8 mouse cellular contexts compared by ENCODE assay signal in the genomic region with DNA sequence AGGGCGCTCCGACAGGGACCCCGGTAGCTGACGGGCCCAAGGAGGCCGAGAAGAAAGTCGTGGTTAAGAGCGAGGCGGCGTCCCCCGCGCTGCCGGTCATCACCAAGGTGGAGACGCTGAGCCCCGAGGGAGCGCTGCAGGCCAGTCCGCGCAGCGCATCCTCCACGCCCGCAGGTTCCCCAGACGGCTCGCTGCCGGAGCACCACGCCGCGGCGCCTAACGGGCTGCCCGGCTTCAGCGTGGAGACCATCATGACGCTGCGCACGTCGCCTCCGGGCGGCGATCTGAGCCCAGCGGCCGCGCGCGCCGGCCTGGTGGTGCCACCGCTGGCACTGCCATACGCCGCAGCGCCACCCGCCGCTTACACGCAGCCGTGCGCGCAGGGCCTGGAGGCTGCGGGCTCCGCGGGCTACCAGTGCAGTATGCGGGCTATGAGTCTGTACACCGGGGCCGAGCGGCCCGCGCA. TPM values are rescaled to one million over a fixed set of nuclear protein-coding genes. Genes with fewer than 3 reads are reported as not detected.
DNase-seq lines count a peak whose midpoint lies in the region; ATAC-seq and TF ChIP-seq lines count a peak whose summit lies in the region.

No protein-coding gene starts in this region.

- no peaks in the 10 kb centered on the region for H3K79me2 ChIP-seq in heart, adult 2 months (replicated peaks; ENCODE audit: control insufficient read depth, insufficient read depth, low read length)
- H3K79me2 ChIP-seq in MEL (ENCODE audit: control insufficient read depth, insufficient read depth, low read length, poor library complexity): peaks cover 57% of the 10 kb centered on the region

- intact Hi-C loops in heart, adult 2 months (cut with DNase I): no loop called here

- no peaks in the 10 kb centered on the region for H3K36me3 ChIP-seq in heart, adult 2 months (ENCODE audit: control insufficient read depth, insufficient read depth, low read length)
- peaks cover 0 to 6% of the 10 kb centered on the region in 2 experiments; a peak in 3 of 4 replicates for H3K36me3 ChIP-seq in MEL (ENCODE audit: control insufficient read depth in 1 of 2, insufficient read depth in 2 of 2, low read length in 2 of 2)
- no peaks in the 10 kb centered on the region for H3K36me3 ChIP-seq in midbrain, embryonic 11.5 days (ENCODE audit: control insufficient read depth, insufficient read depth, low read length)

- peak in 1 of 2 experiments; percentile 55 for DNase-seq in heart, adult 2 months
- no peak for DNase-seq in heart, adult 9 months (ENCODE audit: low spot score in 2 of 2)
- DNase-seq in MEL (ENCODE audit: low read depth, low spot score): peak; percentile 48
- DNase-seq in heart, postnatal 4 days: peak; percentile 38
- DNase-seq in midbrain, embryonic 11.5 days (ENCODE audit: low spot score, missing footprints): peak; percentile 94
- DNase-seq in urinary bladder, postnatal 36 days (ENCODE audit: low spot score in 2 of 2): no peak
- no peak for DNase-seq in spleen, postnatal 10 days (ENCODE audit: low spot score in 2 of 2)
- no peak for DNase-seq in thymus, postnatal 25 days

- TF ChIP-seq POLR2A in heart, adult 2 months (IDR thresholded peaks at IDR 0.05; ENCODE audit: insufficient read depth, low read depth, low read length): no peak
- no peak for TF ChIP-seq POLR2A in MEL (IDR thresholded peaks at IDR 0.05; ENCODE audit: control insufficient read depth in 1 of 2, insufficient read depth in 1 of 2, low read depth in 1 of 2, low read length in 2 of 2, poor library complexity in 1 of 2)

- no peaks in the 10 kb centered on the region for H3K9me3 ChIP-seq in MEL (replicated peaks; ENCODE audit: insufficient read depth, low read length)
- no peaks in the 10 kb centered on the region; the same call in 1 of the 2 replicates for H3K9me3 ChIP-seq in midbrain, embryonic 11.5 days (ENCODE audit: control insufficient read depth, low read length)

- peak overlapping the region; percentile 77 for H3K4me3 ChIP-seq in heart, adult 2 months
- H3K4me3 ChIP-seq in MEL (ENCODE audit: control insufficient read depth in 1 of 2, insufficient read depth in 1 of 2, low read depth in 2 of 2, low read length in 2 of 2): peak overlapping the region; percentile 61 to 63
- H3K4me3 ChIP-seq in midbrain, embryonic 11.5 days (ENCODE audit: low read depth, low read length): peak overlapping the region; percentile 37

- peaks cover 20% of the 10 kb centered on the region for H3K27me3 ChIP-seq in heart, adult 2 months (ENCODE audit: control insufficient read depth, insufficient read depth, low read length)
- H3K27me3 ChIP-seq in MEL (ENCODE audit: control insufficient read depth in 1 of 2, insufficient read depth in 2 of 2, low read length in 2 of 2): no peaks in the 10 kb centered on the region
- peaks cover 92% of the 10 kb centered on the region for H3K27me3 ChIP-seq in midbrain, embryonic 11.5 days (ENCODE audit: control insufficient read depth, insufficient read depth, low read length)

- 1% methylated on average over 49 of the region's 62 CpGs for WGBS in heart, adult 2 months
- under 1% methylated on average over 56 of the region's 62 CpGs for WGBS in midbrain, embryonic 11.5 days

- H3K4me2 ChIP-seq in midbrain, embryonic 11.5 days: peak overlapping the region; percentile 9; the same call in 1 of the 2 replicates

- H3K4me1 ChIP-seq in heart, adult 2 months (ENCODE audit: control insufficient read depth, insufficient read depth, low read length): no peaks in the 10 kb centered on the region; the same call in 1 of the 2 replicates
- H3K4me1 ChIP-seq in MEL (ENCODE audit: control insufficient read depth in 1 of 2, insufficient read depth in 2 of 2, low read length in 2 of 2): peaks cover 0 to 12% of the 10 kb centered on the region in 2 experiments; a peak in 3 of 4 replicates
- peaks cover 14% of the 10 kb centered on the region for H3K4me1 ChIP-seq in midbrain, embryonic 11.5 days (ENCODE audit: control insufficient read depth, insufficient read depth, low read length)

- TF ChIP-seq CTCF in heart, adult 2 months (IDR thresholded peaks at IDR 0.05): peak; percentile 29
- 0 out of 6 replicates have a peak, but pooled peaks of 1 of the 3 experiments have one; percentile 2 for TF ChIP-seq CTCF in MEL (IDR thresholded peaks at IDR 0.05 in 2 of 3, conservative IDR thresholded peaks at IDR 0.05 in 1 of 3; ENCODE audit: control insufficient read depth in 1 of 3, insufficient read depth in 1 of 3, low read depth in 2 of 3, low read length in 3 of 3, poor library complexity in 1 of 3, severe bottlenecking in 1 of 3)

- no peak for TF ChIP-seq EP300 in heart, adult 2 months (IDR thresholded peaks at IDR 0.05; ENCODE audit: insufficient read depth, low read depth, low read length)
- no peak for TF ChIP-seq EP300 in MEL (IDR thresholded peaks at IDR 0.05; ENCODE audit: low read depth in 1 of 2, low read length in 2 of 2)

- no peak for ATAC-seq in midbrain, embryonic 11.5 days (ENCODE audit: low FRiP score)

- H3K27ac ChIP-seq in heart, adult 2 months: peak overlapping the region; percentile 83
- peak overlapping the region; percentile 30 for H3K27ac ChIP-seq in MEL (ENCODE audit: control insufficient read depth, low read depth, low read length)
- H3K27ac ChIP-seq in midbrain, embryonic 11.5 days (ENCODE audit: low read depth, low read length): no peak overlapping the region

- H3K9ac ChIP-seq in heart, adult 2 months (ENCODE audit: low read depth, low read length): peak overlapping the region; percentile 83
- peak overlapping the region; percentile 64 for H3K9ac ChIP-seq in MEL (ENCODE audit: control insufficient read depth, low read depth, low read length, poor library complexity, severe bottlenecking)
- no peak overlapping the region for H3K9ac ChIP-seq in midbrain, embryonic 11.5 days (ENCODE audit: low read length)

- TF ChIP-seq RAD21 in MEL (IDR thresholded peaks at IDR 0.05; ENCODE audit: low read depth, low read length): no peak

TF ChIP-seq in MEL, 35 proteins besides CTCF, POLR2A, EP300 and RAD21:
- TF ChIP-seq POLR2AphosphoS5 (IDR thresholded peaks at IDR 0.05; ENCODE audit: borderline replicate concordance, low read depth, low read length) (no peak), ZMIZ1 (IDR thresholded peaks at IDR 0.05; ENCODE audit: low read depth, low read length) (no peak), CHD1 (IDR thresholded peaks at IDR 0.05; ENCODE audit: low read depth, low read length) (no peak), HCFC1 (IDR thresholded peaks at IDR 0.05; ENCODE audit: low read depth, low read length) (no peak), MXI1 (IDR thresholded peaks at IDR 0.05; ENCODE audit: low read depth, low read length) (no peak), ZNF384 (IDR thresholded peaks at IDR 0.05; ENCODE audit: low read depth, low read length) (no peak), GABPA (IDR thresholded peaks at IDR 0.05; ENCODE audit: low read depth, low read length) (no peak), GATA1 (IDR thresholded peaks at IDR 0.05; ENCODE audit: low read depth, low read length) (no peak), MAZ (IDR thresholded peaks at IDR 0.05; ENCODE audit: low read depth, low read length) (no peak), KAT2A (conservative IDR thresholded peaks at IDR 0.05; ENCODE audit: low read depth, low read length) (no peak), MAFK (IDR thresholded peaks at IDR 0.05; ENCODE audit: borderline replicate concordance, low read depth, low read length) (no peak), BHLHE40 (IDR thresholded peaks at IDR 0.05; ENCODE audit: borderline replicate concordance, low read depth, low read length) (no peak), ZKSCAN1 (IDR thresholded peaks at IDR 0.05; ENCODE audit: low read depth, low read length) (no peak), POLR2AphosphoS2 (IDR thresholded peaks at IDR 0.05; ENCODE audit: low read length) (no peak), MEF2A (IDR thresholded peaks at IDR 0.05; ENCODE audit: extremely low read depth, insufficient replicate concordance, low read depth, low read length, poor library complexity, severe bottlenecking) (no peak)

RNA-seq across cellular contexts. Expression of a gene that starts 1.2 kb away (rescaled TPM):
- 1 to 10 TPM; 2.0 to 2.2 TPM for total RNA-seq in heart, adult 2 months (2021)
- polyA plus RNA-seq in heart, adult 2 months (2012; rRNA removed): 0.97 and 2.0 TPM in 2 replicates
- 15.4 and 19.2 TPM in 2 replicates for total RNA-seq in MEL (2012; rRNA removed)
- 10 to 100 TPM in 1 of 2 experiments, not detected in 1; 13.6 TPM for polyA plus RNA-seq in MEL (2012; ENCODE audit: insufficient read depth in 1 of 2, insufficient read length in 2 of 2, low read depth in 1 of 2, low replicate concordance in 2 of 2, missing spikeins in 1 of 2)
- 1 to 10 TPM; 8.7 to 8.9 TPM for total RNA-seq in heart, postnatal 4 days (2021)
- polyA plus RNA-seq in midbrain, embryonic 11.5 days (2014; fragmentation: Nextera tagmentation; extraction: Ambion mirVana): 7.0 and 7.1 TPM in 2 replicates

RNA-seq across cellular contexts. Expression of a gene that starts 9.0 kb away (rescaled TPM):
- 10 to 100 TPM; 12.8 to 13.5 TPM for total RNA-seq in heart, adult 2 months (2021)
- polyA plus RNA-seq in heart, adult 2 months (2012; rRNA removed): 26.4 and 27.7 TPM in 2 replicates
- total RNA-seq in MEL (2012; rRNA removed): 46.1 and 49.8 TPM in 2 replicates
- polyA plus RNA-seq in MEL (2012; ENCODE audit: insufficient read depth in 1 of 2, insufficient read length in 2 of 2, low read depth in 1 of 2, low replicate concordance in 2 of 2, missing spikeins in 1 of 2): 10 to 100 TPM in 1 of 2 experiments, not detected in 1; 62.6 TPM
- total RNA-seq in heart, postnatal 4 days (2021): 10 to 100 TPM; 14.5 to 15.3 TPM
- 47.4 and 50.4 TPM in 2 replicates for polyA plus RNA-seq in midbrain, embryonic 11.5 days (2014; fragmentation: Nextera tagmentation; extraction: Ambion mirVana)

RNA-seq across cellular contexts. Expression of a gene that starts 10.5 kb away (rescaled TPM):
- total RNA-seq in heart, adult 2 months (2021): under 1 TPM; 0.07 to 0.08 TPM
- polyA plus RNA-seq in heart, adult 2 months (2012; rRNA removed): 0.08 and 0.09 TPM in 2 replicates
- 0.12 and 0.13 TPM in 2 replicates for total RNA-seq in MEL (2012; rRNA removed)
- under 1 TPM in 1 of 2 experiments, not detected in 1; 0.07 TPM for polyA plus RNA-seq in MEL (2012; ENCODE audit: insufficient read depth in 1 of 2, insufficient read length in 2 of 2, low read depth in 1 of 2, low replicate concordance in 2 of 2, missing spikeins in 1 of 2)
- total RNA-seq in heart, postnatal 4 days (2021): under 1 TPM; 0.56 to 0.60 TPM
- 0.46 and 0.79 TPM in 2 replicates for polyA plus RNA-seq in midbrain, embryonic 11.5 days (2014; fragmentation: Nextera tagmentation; extraction: Ambion mirVana)

RNA-seq across cellular contexts. Expression of a gene that starts 33.0 kb away (rescaled TPM):
- under 1 TPM; 0.13 to 0.43 TPM for total RNA-seq in heart, adult 2 months (2021)
- polyA plus RNA-seq in heart, adult 2 months (2012; rRNA removed): 0.44 and 1.2 TPM in 2 replicates
- not detected in 2 replicates for total RNA-seq in MEL (2012; rRNA removed)
- polyA plus RNA-seq in MEL (2012; ENCODE audit: insufficient read depth in 1 of 2, insufficient read length in 2 of 2, low read depth in 1 of 2, low replicate concordance in 2 of 2, missing spikeins in 1 of 2): not detected
- under 1 TPM; 0.43 to 0.50 TPM for total RNA-seq in heart, postnatal 4 days (2021)
- polyA plus RNA-seq in midbrain, embryonic 11.5 days (2014; fragmentation: Nextera tagmentation; extraction: Ambion mirVana): 0.17 and 0.20 TPM in 2 replicates

Comparison
In these comparisons a context has a peak if more than half of its experiments do, and no peak if none do; other contexts are left out.
1. DNase-seq: peak in MEL (single experiment), heart, postnatal 4 days (single experiment) and midbrain, embryonic 11.5 days (single experiment); none in heart, adult 9 months (0 of 2), urinary bladder, postnatal 36 days (0 of 2), spleen, postnatal 10 days (0 of 2) and thymus, postnatal 25 days (single experiment).
2. Peak in every context shown above with its lines, with median percentiles within 50 percentile points of each other: H3K4me3 ChIP-seq.